Mouse (Mus musculus): ENCODE data around the gene Atxn7l1.

The Atxn7l1 gene

GRCm38 (mm10) chr12:33369555-33369954 lies 222.1 kb downstream of the Atxn7l1 start:
- DNase-seq (ENCODE audit: low spot score): no peak

- peak; percentile 72 for DNase-seq (ENCODE audit: low spot score)
Measured at GRCm38 (mm10) chr12:33379624-33380445, 232.3 kb downstream of the Atxn7l1 start.

GRCm38 (mm10) chr12:33388842-33389241 lies 241.3 kb downstream of the Atxn7l1 start:
- peak; percentile 67 for DNase-seq (ENCODE audit: low spot score)

GRCm38 (mm10) chr12:33390844-33391560 lies 243.5 kb downstream of the Atxn7l1 start:
- DNase-seq (ENCODE audit: low spot score): no peak

- no peak for DNase-seq (ENCODE audit: low spot score)
Measured at GRCm38 (mm10) chr12:33394804-33395623, 247.5 kb downstream of the Atxn7l1 start, which contains the start of gene Efcab10. Efcab10 (plus strand) TSS chr12:33394854.

GRCm38 (mm10) chr12:33403265-33403693 lies 255.8 kb downstream of the Atxn7l1 start:
- peak; percentile 38 for DNase-seq (ENCODE audit: low spot score)

- DNase-seq (ENCODE audit: low spot score): no peak
Measured at GRCm38 (mm10) chr12:33404996-33405395, 257.5 kb downstream of the Atxn7l1 start.

- no peak for DNase-seq (ENCODE audit: low spot score)
Measured at GRCm38 (mm10) chr12:33405398-33406026, 258.0 kb downstream of the Atxn7l1 start.

GRCm38 (mm10) chr12:33411580-33412151 lies 264.2 kb downstream of the Atxn7l1 start:
- no peak for DNase-seq (ENCODE audit: low spot score)
